Mouse (Mus musculus) olfactory bulb, adult 2 months (tissue): ENCODE results near the gene Map3k12.

Source experiments
- CTCF ChIP-seq: fragments of 200-500 bp; IDR thresholded peaks from 2 replicates; pipeline ENCODE4 v1.5.1; 2012; ENCODE audit warnings: low read depth, mild to moderate bottlenecking, low read length, moderate library complexity; ENCODE audit not compliant: insufficient read depth
- POLR2A ChIP-seq: fragments of 200-500 bp; IDR thresholded peaks from 2 replicates; pipeline ENCODE4 v1.6.1; 2012; ENCODE audit warnings: mild to moderate bottlenecking, low read depth, low read length, moderate library complexity; ENCODE audit not compliant: insufficient read depth

DNA sequence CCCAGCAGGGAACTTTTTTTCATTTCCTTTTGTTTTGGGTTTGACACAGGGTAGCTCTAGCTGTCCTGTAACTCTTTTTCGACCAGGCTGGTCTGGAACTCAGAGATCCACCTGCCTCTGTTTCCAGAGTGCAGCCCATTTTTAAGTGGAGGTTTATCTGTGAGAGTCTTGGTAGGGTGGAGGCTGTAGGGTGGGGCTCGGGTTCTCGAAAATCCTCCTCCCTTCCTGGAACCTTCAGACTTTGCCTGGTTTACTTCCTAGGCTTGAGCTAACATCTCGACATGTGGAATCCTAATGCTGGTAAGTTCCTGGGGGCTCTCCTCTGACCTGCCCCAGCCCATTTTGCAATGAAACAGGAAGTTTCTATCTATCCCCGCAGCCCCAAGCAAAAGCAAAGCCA, 57.0 kb downstream of the Map3k12 start:
- TF ChIP-seq CTCF (no peak), POLR2A (no peak)
